Mouse (Mus musculus) CH12.LX (cell line): ENCODE data around the gene Tmem147. TPM values are rescaled to one million over a fixed set of nuclear protein-coding genes. Genes with fewer than 3 reads are reported as not detected.

Source experiments
- DNase-seq: peaks from one replicate; pipeline ENCODE4 v3.0.0-alpha.2; 2013; ENCODE audit errors: extremely low read depth
- H3K27ac ChIP-seq: 2 replicates; pipeline ENCODE4 v1.5.1; 2012; ENCODE audit warnings: low read depth, mild to moderate bottlenecking, control low read depth, moderate library complexity; ENCODE audit not compliant: insufficient read depth
- H3K27me3 ChIP-seq: replicated peaks from 2 replicates; pipeline ENCODE3; 2012; ENCODE audit warnings: inconsistent platforms
- H3K36me3 ChIP-seq, 2 experiments: replicated peaks in 1 of 2; 2 replicates each; pipeline versions ENCODE3 to v1.6.1; 2012; ENCODE audit warnings: inconsistent platforms in 1 of 2, low read length in 1 of 2, mild to moderate bottlenecking in 1 of 2, mixed read lengths in 1 of 2, moderate library complexity in 1 of 2; ENCODE audit not compliant: control insufficient read depth in 1 of 2, insufficient read depth in 1 of 2
- H3K4me1 ChIP-seq, 2 experiments: 2 replicates each; pipeline ENCODE4 v1.6.1; 2012; ENCODE audit warnings: inconsistent platforms in 1 of 2, moderate library complexity in 1 of 2; ENCODE audit not compliant: insufficient read depth in 2 of 2, control insufficient read depth in 1 of 2
- H3K4me2 ChIP-seq: 2 replicates; pipeline ENCODE4 v1.6.1; 2012; ENCODE audit warnings: low read depth, mild to moderate bottlenecking, control low read depth; ENCODE audit not compliant: poor library complexity, insufficient read depth, severe bottlenecking
- H3K4me3 ChIP-seq, 3 experiments: fragments of 150-350 bp in 1 of 3; sonication (generic) in 1 of 3; replicated peaks in 1 of 3; 2 replicates each; pipeline versions ENCODE3 to v1.5.1; 2011 to 2012; ENCODE audit warnings: low read depth in 2 of 3, low read length in 2 of 3, mild to moderate bottlenecking in 2 of 3, moderate library complexity in 2 of 3, control low read depth in 1 of 3, improper control_type of control experiment in 1 of 3, inconsistent platforms in 1 of 3, mixed read lengths in 1 of 3; ENCODE audit not compliant: poor library complexity in 1 of 3
- H3K79me2 ChIP-seq: replicated peaks from 2 replicates; pipeline ENCODE4 v1.6.1; 2012; ENCODE audit warnings: mild to moderate bottlenecking, moderate library complexity; ENCODE audit not compliant: control insufficient read depth, poor library complexity, insufficient read depth, severe bottlenecking; ENCODE audit errors: extremely low read depth
- H3K9ac ChIP-seq: 2 replicates; pipeline ENCODE4 v1.6.1; 2012; ENCODE audit warnings: low read depth, mild to moderate bottlenecking, control low read depth, moderate library complexity; ENCODE audit not compliant: insufficient read depth
- H3K9me3 ChIP-seq: replicated peaks from 2 replicates; pipeline ENCODE3; 2012; ENCODE audit warnings: low read length, inconsistent platforms, mixed read lengths
- BHLHE40 ChIP-seq: IDR thresholded peaks from 2 replicates; pipeline ENCODE4 v1.6.1; 2011; ENCODE audit warnings: mild to moderate bottlenecking, low read depth, low read length, improper control_type of control experiment
- CHD1 ChIP-seq: IDR thresholded peaks from 2 replicates; pipeline ENCODE4 v1.6.1; 2012; ENCODE audit warnings: low read depth, low read length, improper control_type of control experiment, inconsistent platforms
- CHD2 ChIP-seq: IDR thresholded peaks from 2 replicates; pipeline ENCODE4 v1.6.1; 2011; ENCODE audit warnings: low read length, improper control_type of control experiment
- CTCF ChIP-seq, 2 experiments: IDR thresholded peaks in 1 of 2; conservative IDR thresholded peaks in 1 of 2; 2 replicates each; pipeline ENCODE4 v1.5.1; 2011 to 2012; ENCODE audit warnings: low read depth in 2 of 2, low read length in 2 of 2, improper control_type of control experiment in 1 of 2, inconsistent platforms in 1 of 2, mild to moderate bottlenecking in 1 of 2, moderate library complexity in 1 of 2
- E2F4 ChIP-seq: IDR thresholded peaks from 2 replicates; pipeline ENCODE4 v1.6.1; 2011; ENCODE audit warnings: low read depth, low read length, improper control_type of control experiment; ENCODE audit not compliant: insufficient replicate concordance
- ELF1 ChIP-seq: IDR thresholded peaks from 2 replicates; pipeline ENCODE4 v1.6.1; 2014; ENCODE audit warnings: low read depth, mild to moderate bottlenecking, inconsistent platforms, low read length, improper control_type of control experiment
- EP300 ChIP-seq: IDR thresholded peaks from 2 replicates; pipeline ENCODE4 v1.6.1; 2011; ENCODE audit warnings: low read length, improper control_type of control experiment
- ETS1 ChIP-seq: conservative IDR thresholded peaks from 2 replicates; pipeline ENCODE4 v1.6.1; 2012; ENCODE audit warnings: low read depth, mild to moderate bottlenecking, inconsistent platforms, low read length, improper control_type of control experiment, moderate library complexity
- HCFC1 ChIP-seq: IDR thresholded peaks from 2 replicates; pipeline ENCODE4 v1.6.1; 2012; ENCODE audit warnings: low read depth, mild to moderate bottlenecking, inconsistent platforms, low read length, improper control_type of control experiment
- JUN ChIP-seq: IDR thresholded peaks from 2 replicates; pipeline ENCODE4 v1.6.1; 2011; ENCODE audit warnings: low read depth, mild to moderate bottlenecking, low read length, improper control_type of control experiment, moderate library complexity; ENCODE audit not compliant: insufficient read depth
- JUND ChIP-seq: conservative IDR thresholded peaks from 2 replicates; pipeline ENCODE4 v1.6.1; 2011; ENCODE audit warnings: low read depth, low read length, improper control_type of control experiment
- KAT2A ChIP-seq: IDR thresholded peaks from 2 replicates; pipeline ENCODE4 v1.6.1; 2012; ENCODE audit warnings: low read length, improper control_type of control experiment, inconsistent platforms; ENCODE audit not compliant: insufficient replicate concordance
- MAX ChIP-seq: IDR thresholded peaks from 2 replicates; pipeline ENCODE4 v1.6.1; 2011; ENCODE audit warnings: low read length, improper control_type of control experiment
- MAZ ChIP-seq: IDR thresholded peaks from 2 replicates; pipeline ENCODE4 v1.6.1; 2012; ENCODE audit warnings: low read depth, mild to moderate bottlenecking, inconsistent platforms, low read length, improper control_type of control experiment, moderate library complexity
- MXI1 ChIP-seq: IDR thresholded peaks from 2 replicates; pipeline ENCODE4 v1.6.1; 2011; ENCODE audit warnings: mild to moderate bottlenecking, low read depth, low read length, improper control_type of control experiment
- MYC ChIP-seq: IDR thresholded peaks from 2 replicates; pipeline ENCODE4 v1.6.1; 2011; ENCODE audit warnings: low read depth, mild to moderate bottlenecking, improper control_type of control experiment, low read length
- NELFE ChIP-seq: IDR thresholded peaks from 2 replicates; pipeline ENCODE4 v1.6.1; 2011; ENCODE audit warnings: low read depth, low read length, improper control_type of control experiment
- POLR2A ChIP-seq: IDR thresholded peaks from 2 replicates; pipeline ENCODE4 v1.6.1; 2011; ENCODE audit warnings: low read depth, mild to moderate bottlenecking, improper control_type of control experiment, low read length
- POLR2AphosphoS2 ChIP-seq: IDR thresholded peaks from 2 replicates; pipeline ENCODE4 v1.6.1; 2011; ENCODE audit warnings: low read depth, low read length, improper control_type of control experiment
- RAD21 ChIP-seq: IDR thresholded peaks from 2 replicates; pipeline ENCODE4 v1.6.1; 2011; ENCODE audit warnings: low read depth, mild to moderate bottlenecking, low read length, improper control_type of control experiment, moderate library complexity
- RCOR1 ChIP-seq: conservative IDR thresholded peaks from 2 replicates; pipeline ENCODE4 v1.6.1; 2012; ENCODE audit warnings: low read depth, mild to moderate bottlenecking, inconsistent platforms, low read length, improper control_type of control experiment
- SIN3A ChIP-seq: IDR thresholded peaks from 2 replicates; pipeline ENCODE4 v1.6.1; 2012; ENCODE audit warnings: low read length, improper control_type of control experiment, inconsistent platforms
- TBP ChIP-seq: conservative IDR thresholded peaks from 2 replicates; pipeline ENCODE4 v1.6.1; 2011; ENCODE audit warnings: low read depth, low read length, improper control_type of control experiment
- TCF12 ChIP-seq: IDR thresholded peaks from 2 replicates; pipeline ENCODE4 v1.6.1; 2014; ENCODE audit warnings: low read depth, mild to moderate bottlenecking, inconsistent platforms, low read length, improper control_type of control experiment
- USF2 ChIP-seq: conservative IDR thresholded peaks from 2 replicates; pipeline ENCODE4 v1.6.1; 2011; ENCODE audit warnings: low read depth, low read length, improper control_type of control experiment
- ZC3H11A ChIP-seq: IDR thresholded peaks from 2 replicates; pipeline ENCODE4 v1.6.1; 2012; ENCODE audit warnings: low read depth, mild to moderate bottlenecking, inconsistent platforms, low read length, improper control_type of control experiment
- ZKSCAN1 ChIP-seq: IDR thresholded peaks from 2 replicates; pipeline ENCODE4 v1.6.1; 2012; ENCODE audit warnings: low read depth, inconsistent platforms, low read length, improper control_type of control experiment, borderline replicate concordance
- ZNF384 ChIP-seq: IDR thresholded peaks from 2 replicates; pipeline ENCODE4 v1.6.1; 2012; ENCODE audit warnings: low read depth, low read length, improper control_type of control experiment, inconsistent platforms
- dilution Hi-C: fragments of 300-500 bp; cut with MboI; formaldehyde crosslinking; loops from 2 replicates; pipeline ENCODE4 v1.14.3; 2020; ENCODE audit warnings: low sequenced_read_pairs; ENCODE audit not compliant: extremely low pct_unique_long_range_greater_than_20kb, extremely low pct_ligation_motif_present
- in situ Hi-C: fragments of 300-500 bp; cut with MboI; formaldehyde crosslinking; loops from 3 replicates; pipeline ENCODE4 v1.14.3; 2019; ENCODE audit warnings: low sequenced_read_pairs, low pct_ligation_motif_present, low pct_unique_long_range_greater_than_20kb, mixed read lengths
- polyA plus RNA-seq: library from polyadenylated mRNA; unstranded; fragments of >175 nt; gene quantifications from 2 replicates; pipeline ENCODE4 v1.2.1, GENCODE M21; 2012; ENCODE audit warnings: low read depth; ENCODE audit not compliant: insufficient read length
- total RNA-seq, 2 experiments: library from RNA; depleted of rRNA; stranded (reverse); fragments of 300-350 nt in 1 of 2; fragments of >200 nt in 1 of 2; gene quantifications; 2 replicates each; pipeline ENCODE4 v1.2.3; 2012 to 2014

The Tmem147 gene
- total and polyA plus RNA-seq, 3 experiments = 137 to 152 (median 149) TPM

DNA sequence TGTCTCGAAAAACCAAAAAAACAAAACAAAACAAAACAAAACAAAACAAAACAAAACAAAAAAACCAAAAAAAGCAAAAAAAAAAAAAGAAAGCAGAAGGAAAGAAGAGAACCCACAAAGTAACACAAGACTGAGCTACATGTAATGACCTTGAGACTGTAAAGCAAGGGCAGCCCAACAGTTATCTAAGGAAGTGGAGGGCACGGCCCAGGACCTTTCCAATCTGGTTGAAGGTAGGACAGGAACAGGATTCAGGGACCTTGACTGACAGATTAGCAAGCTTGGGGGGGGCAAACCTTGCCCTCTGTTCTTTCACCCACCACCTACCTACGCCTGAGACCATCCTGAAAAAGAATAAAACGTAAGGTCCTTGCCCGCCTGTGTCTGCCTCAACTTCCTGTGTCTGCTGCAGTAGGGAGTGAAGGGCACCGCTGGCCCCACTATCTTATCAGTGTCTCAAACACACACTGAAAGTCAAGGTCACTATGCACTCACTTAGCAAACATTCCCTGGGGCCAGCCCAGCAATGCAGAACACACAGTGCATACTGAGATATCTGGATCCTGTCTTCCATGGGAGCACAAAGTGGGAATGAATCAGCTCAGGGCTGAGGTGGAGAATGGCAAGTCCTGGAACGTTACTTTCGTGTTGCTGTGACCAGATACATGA, 23.0 kb downstream of the Tmem147 start:
- Histone ChIP-seq H3K4me1 (peaks cover 0 to 4% of the 10 kb centered on the region in 2 experiments; a peak in 1 of 4 replicates), H3K9ac (no peak overlapping the region), H3K36me3 (no peaks in the 10 kb centered on the region), H3K27me3 (peaks cover 8% of the 10 kb centered on the region), H3K27ac (no peak overlapping the region), H3K9me3 (no peaks in the 10 kb centered on the region), H3K79me2 (no peaks in the 10 kb centered on the region), H3K4me2 (no peak overlapping the region), H3K4me3 (no peak overlapping the region)
- TF ChIP-seq JUN (no peak), ZKSCAN1 (no peak), ETS1 (no peak), MAX (no peak), NELFE (no peak), ELF1 (no peak), JUND (no peak), POLR2AphosphoS2 (no peak), EP300 (no peak), BHLHE40 (no peak), TCF12 (no peak), POLR2A (no peak), ZC3H11A (no peak), CHD1 (no peak), KAT2A (no peak), RAD21 (no peak), MXI1 (no peak), SIN3A (no peak), USF2 (no peak)
- no peak for DNase-seq
- dilution Hi-C loops (no loop called here), in situ Hi-C loops (no loop called here)

- Histone ChIP-seq H3K27ac (no peak within 1 kb of the TSS), H3K9me3 (no peaks in the 10 kb centered on the region), H3K79me2 (no peaks in the 10 kb centered on the region), H3K4me3 (peak within 1 kb of the TSS; percentile 37 to 60 (median 37)), H3K27me3 (no peaks in the 10 kb centered on the region), H3K36me3 (no peaks in the 10 kb centered on the region), H3K9ac (peak within 1 kb of the TSS; percentile 35), H3K4me2 (peak within 1 kb of the TSS; percentile 94), H3K4me1 (peaks cover 2 to 21% of the 10 kb centered on the region in 2 experiments; a peak in 3 of 4 replicates)
- TF ChIP-seq CTCF (conservative IDR thresholded peaks at IDR 0.05 in 1 of 2, IDR thresholded peaks at IDR 0.05 in 1 of 2; ENCODE audit: low read depth in 2 of 2, low read length in 2 of 2) = no peak
- TF ChIP-seq CHD2 = peak; percentile 62; the same call in 1 of the 2 replicates
- TF ChIP-seq ZNF384 = peak; percentile 38; the same call in 1 of the 2 replicates
- TF ChIP-seq MYC = no peak
- TF ChIP-seq POLR2AphosphoS2 = no peak
- TF ChIP-seq NELFE = peak; percentile 18
- 0 out of 2 replicates have a peak, but pooled peaks have one; percentile 44 for TF ChIP-seq MAZ
- 0 out of 2 replicates have a peak, but pooled peaks have one; percentile 35 for TF ChIP-seq TBP
- no peak for TF ChIP-seq RCOR1
- peak; percentile 28 for TF ChIP-seq MAX
- TF ChIP-seq HCFC1 = no peak; the same call in 1 of the 2 replicates
- TF ChIP-seq CHD1 = peak; percentile 65; the same call in 1 of the 2 replicates
- TF ChIP-seq MXI1 = peak; percentile 71; the same call in 1 of the 2 replicates
- peak; percentile 63 for TF ChIP-seq POLR2A
- peak; percentile 82 for TF ChIP-seq SIN3A
- no peak for TF ChIP-seq E2F4
- DNase-seq = peak; percentile 94
- in situ Hi-C loops = no loop called here
- dilution Hi-C loops = no loop called here
Measured at GRCm38 (mm10) chr7:30698589-30698988, 30.8 kb downstream of the Tmem147 start, which contains the start of gene 2200002J24Rik. TSS of gene 2200002J24Rik (plus strand) at chr7:30698926.
